Mouse (Mus musculus): ENCODE data around the gene H2-Ob. TPM values are rescaled to one million over a fixed set of nuclear protein-coding genes. Genes with fewer than 3 reads are reported as not detected.

The H2-Ob gene
- total RNA-seq, 2 experiments from 2014 or later: 0.69 TPM; not detected in 1

DNA sequence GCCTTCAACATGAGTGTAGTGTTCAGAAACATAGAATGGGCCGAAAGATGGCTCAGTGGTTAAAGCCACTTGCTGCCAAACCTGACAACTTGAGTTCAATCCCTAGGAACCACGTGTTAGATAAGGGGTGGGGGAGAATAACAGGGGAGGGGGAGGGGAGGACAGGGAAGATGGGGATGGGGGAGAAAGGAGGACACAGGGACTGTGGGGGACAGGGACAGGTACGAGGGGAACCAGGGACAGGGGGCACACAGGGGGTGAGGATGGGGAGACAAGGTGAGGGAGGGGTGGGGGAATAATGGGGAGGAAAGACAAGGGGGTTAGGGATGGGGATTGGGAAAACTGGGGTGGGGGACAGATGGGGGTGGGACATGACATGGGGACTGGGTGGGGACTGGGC is 1.7 kb downstream of the H2-Ob start:
- DNase-seq (ENCODE audit: low spot score in 2 of 2): no peak

DNA sequence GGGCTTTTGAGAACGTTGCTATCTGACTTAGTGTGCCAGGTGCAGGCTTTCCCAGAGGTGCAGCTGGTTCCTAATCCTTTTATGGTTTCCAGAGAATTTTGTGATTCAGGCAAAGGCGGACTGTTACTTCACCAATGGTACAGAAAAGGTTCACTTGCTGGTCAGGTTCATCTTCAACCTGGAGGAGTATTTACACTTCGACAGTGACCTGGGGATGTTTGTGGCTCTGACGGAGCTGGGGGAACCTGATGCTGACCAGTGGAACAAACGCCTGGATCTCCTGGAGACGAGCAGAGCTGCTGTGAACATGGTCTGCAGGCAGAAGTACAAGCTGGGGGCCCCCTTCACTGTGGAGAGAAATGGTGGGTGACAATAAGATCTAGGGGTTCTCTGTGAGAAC is 2.2 kb downstream of the H2-Ob start:
- no peak for DNase-seq (ENCODE audit: low spot score in 2 of 2)

DNA sequence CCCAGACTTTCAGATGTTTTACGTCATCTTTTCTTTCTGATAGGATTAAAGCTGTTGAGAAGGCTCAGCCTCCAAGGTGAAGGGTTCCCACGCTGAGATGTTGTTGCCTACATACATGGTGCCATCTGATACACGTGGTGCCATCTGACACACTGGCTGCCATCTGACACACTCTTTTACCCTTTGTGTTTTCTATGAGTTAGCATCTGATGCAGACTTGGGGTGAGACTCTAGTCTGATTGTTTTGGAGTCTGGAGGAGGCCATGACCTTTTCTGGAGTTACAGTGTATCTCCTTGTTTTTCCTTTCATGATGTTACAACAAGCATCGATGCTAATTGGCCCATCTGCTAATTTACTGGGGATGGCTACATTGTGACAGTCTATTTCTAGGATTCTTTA is 6.0 kb downstream of the H2-Ob start:
- DNase-seq (ENCODE audit: low spot score in 2 of 2): peak; percentile 21 to 24

DNA sequence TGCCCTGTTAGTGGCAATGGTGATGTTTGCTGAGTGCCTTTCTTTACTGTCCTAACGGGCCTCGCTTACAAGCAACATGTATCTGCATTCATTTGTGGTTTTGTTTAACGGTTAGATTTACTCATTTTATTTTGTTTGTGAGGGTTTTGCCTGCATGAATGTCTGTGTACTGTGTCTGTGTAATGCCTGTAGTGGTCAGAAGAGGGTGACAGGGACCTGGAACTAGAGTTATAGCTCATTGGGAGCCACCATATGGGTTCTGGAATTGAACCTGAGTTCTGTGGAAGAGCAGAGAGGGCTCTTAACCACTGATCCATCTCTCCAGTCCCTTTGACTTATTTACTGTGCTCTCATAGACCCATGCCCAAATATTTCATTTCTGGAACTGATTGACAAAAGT is 8.3 kb downstream of the H2-Ob start:
- no peak for DNase-seq (ENCODE audit: low spot score in 2 of 2)

DNA sequence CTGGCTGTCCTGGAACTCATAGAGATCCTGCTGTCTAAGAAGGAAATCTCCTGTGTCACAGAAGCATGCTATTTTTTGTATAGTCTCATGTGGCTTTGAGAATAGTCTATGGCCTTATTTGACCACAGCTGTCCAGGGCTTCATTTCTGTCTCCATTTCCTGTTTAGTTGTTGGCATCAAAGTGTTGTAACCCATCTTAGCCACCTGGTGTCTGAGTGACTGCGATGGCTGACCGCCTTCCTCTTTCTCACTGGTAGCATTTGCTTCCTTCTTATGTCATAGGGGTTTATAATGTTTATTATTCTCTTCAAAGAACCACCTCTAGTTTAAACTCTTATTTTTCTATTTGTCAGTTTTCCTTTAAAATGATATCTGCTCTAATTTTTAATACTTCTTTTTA is 10.1 kb downstream of the H2-Ob start:
- DNase-seq (ENCODE audit: low spot score in 2 of 2): no peak

DNA sequence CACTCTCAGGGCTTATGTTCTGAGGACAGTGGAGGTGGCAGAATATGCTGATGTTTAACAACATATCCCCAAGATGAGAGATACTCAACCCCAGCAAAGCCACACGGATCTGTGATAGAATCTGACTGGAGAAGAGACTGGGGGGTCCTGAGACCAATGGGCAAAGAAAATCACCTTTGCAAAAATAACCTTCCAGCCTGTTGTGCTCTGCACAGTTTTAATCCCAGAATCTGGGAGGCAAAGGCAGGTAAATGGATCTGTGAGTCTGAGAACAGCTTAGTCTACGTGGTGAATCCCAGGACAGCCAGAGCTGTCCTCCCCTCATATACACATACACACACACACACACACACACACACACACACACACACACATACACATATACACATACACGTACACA is 10.7 kb downstream of the H2-Ob start:
- DNase-seq (ENCODE audit: low spot score in 2 of 2): no peak

DNA sequence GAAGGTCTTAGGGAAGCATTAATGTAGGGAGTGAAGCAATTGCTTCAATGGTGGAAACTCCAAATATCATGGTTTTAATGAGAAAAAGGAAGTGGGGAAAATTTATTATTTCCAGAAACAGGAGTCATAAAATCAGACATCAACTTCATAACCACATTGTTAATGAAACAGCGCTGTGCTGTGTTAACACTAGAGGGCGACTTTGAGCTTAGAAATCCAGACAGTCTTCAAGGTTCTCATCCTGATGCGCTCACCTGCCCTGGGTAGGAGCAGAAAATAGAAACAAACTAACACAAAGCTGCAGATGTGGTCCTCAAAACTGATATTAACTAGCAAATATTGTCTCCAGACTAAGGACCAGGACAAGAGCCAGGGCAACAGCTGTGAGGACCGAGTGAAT is 11.2 kb downstream of the H2-Ob start:
- peak in 1 of 2 experiments; percentile 61 for DNase-seq (ENCODE audit: low spot score in 2 of 2)

DNA sequence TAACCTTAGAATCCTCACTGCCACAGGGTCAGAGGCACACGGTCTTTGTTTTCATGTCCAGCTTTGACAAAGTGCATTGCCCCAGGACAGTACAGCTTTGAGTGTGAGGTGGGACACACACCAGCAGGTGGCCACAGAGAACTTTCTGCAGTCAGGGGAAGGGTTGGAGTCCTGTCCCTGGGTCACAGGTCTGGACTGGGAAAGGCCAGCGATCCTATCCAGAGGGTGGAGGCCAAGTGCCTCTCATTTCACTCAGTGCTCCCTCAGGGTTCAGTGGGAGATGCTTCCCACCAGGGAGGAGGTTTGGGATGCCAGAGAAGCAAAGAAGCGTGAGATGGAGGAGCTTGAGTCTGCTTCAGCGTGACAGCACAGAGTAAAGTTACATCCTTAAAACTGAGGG is 13.0 kb downstream of the H2-Ob start:
- DNase-seq (ENCODE audit: low spot score in 2 of 2): no peak

DNA sequence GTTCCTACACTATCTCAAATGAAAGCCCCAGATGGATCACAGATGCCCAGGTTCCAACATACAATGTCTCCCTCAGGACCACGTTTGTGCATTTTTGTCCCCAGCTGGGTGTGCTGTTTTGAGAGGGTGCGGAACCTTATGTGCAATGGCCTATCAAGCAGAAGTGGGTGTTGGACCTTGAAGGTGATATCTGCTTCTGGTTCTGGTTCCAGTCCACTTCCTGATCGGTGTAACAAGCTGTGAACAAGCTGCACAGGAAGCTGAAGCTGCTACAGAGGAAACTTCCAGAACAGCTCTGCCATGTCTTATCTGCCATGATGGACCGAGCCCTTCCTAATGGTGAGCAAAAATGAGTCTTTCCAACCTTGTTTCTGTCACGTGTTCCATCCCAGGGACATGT is 17.8 kb downstream of the H2-Ob start:
- no peak for DNase-seq (ENCODE audit: low spot score in 2 of 2)

DNA sequence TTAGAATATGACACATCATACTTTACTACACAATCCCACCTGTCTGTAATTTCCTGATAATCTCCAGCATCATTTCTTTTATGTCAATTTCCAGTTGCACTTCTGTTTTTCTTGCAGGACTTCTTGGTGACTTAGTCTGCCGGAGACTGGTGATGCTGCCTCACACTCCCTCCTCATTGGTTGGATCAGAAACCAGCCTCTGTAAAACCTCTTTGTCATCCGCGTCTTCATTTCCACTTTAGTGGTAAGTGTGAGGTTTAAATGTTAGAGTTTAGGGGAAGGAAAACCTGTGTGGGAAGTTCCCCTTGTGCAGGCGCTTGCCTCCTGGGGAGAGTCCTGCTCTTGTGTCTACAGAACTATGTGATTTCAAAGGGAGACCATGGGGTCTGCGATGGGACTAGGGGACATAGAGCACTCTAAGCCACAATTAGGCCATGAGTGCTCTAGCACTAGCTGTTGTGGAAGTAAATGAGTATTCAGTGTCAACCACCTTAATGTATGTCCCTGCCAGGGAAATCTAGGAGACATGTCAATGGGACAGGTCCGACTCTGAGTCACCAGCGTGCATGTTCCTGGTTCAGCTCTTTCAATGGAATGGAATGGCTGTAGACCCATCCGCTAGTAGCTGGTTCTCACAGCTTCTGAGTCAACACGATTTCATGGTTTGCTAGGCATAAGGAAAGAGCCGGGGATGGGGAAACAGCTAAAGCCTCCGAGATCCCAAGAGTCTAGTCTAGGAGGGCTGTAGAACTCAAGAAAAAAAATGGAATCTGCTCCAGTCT is 19.1 kb downstream of the H2-Ob start, which contains the start of gene H2-Ab1:
H2-Ab1 (plus strand) TSS at position 96 of the 782 bp plus-strand sequence.
- DNase-seq (ENCODE audit: low spot score in 2 of 2): peak; percentile 79 to 88

DNA sequence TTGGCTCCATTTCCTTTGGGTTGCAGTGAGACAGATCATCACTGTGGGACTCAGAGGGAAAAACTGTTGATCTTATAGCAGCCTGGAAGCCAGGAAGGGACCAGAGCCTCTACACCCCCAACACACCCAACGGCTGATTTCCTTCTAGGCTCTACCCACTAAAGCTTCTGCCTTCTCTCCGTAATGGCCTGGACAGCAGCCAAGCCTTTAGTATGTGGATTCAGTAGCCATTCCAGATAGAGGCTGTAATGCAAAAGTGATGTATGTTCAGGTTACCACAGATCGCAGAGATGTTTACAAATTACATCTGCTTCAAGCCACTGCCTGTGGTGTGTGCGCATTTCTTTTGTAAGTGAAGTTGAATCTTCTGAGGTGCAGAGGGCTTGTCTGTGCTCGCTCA is 21.8 kb downstream of the H2-Ob start:
- no peak for DNase-seq (ENCODE audit: low spot score in 2 of 2)

DNA sequence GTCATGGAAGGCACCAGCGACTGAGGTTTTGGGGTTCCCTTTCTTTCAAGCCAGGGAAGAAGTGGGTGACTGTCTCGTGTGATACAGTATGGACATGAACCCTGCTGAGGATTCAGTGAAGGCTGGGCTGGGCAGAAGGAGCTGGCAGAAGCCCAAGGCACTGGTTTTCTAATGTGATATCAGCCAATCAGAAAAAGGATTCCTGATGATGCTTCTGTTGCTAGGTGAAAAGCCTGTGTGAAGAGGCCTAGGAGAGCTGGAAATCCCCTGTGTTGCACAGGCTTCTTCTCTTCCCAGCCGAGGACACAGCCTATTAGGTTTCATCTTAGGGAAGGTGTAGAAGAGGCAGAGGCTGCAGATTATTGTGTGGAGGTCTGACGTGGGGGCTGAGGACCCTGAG is 22.8 kb downstream of the H2-Ob start:
- DNase-seq (ENCODE audit: low spot score in 2 of 2): peak; percentile 55 to 88

DNA sequence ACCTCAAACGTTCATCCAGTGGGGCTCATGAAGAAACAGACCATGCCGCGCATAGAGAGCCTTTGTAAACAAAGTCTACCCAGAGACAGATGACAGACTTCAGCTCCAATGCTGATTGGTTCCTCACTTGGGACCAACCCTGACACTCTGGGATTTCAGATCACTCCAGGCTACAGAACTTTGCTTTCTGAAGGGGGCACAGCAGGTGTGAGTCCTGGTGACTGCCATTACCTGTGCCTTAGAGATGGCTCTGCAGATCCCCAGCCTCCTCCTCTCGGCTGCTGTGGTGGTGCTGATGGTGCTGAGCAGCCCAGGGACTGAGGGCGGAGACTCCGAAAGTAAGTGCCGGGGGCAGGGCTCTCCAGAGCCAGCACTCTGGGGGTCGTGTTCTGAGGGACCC is 24.4 kb downstream of the H2-Ob start:
- peak; percentile 71 to 87 for DNase-seq (ENCODE audit: low spot score in 2 of 2)

DNA sequence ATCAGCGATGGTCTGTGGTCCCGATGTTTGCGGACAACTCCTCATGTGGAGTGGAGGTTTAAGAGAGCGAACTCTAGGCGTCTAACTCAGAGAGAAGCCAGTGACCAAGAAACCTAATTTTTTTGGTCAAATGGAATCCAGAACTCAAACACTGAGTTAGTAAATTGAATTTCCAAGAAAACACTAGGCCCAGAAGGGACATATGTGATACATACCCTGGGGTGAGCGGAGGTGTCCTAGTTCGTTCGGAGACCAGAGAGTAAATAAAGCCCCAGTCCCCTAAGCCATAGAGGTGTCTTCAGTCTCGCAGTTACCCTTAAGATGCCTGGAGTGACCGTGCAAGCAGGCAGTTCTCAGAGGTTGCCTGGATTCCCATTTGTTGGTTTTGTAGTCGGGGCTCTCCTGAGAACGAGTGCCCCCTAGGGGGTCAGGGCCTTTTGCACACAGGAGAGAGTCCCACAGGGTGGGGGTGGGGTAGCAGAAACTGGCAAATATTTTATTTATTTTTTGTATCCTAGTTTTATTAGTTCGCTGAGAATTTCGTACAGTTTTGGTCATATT is 25.2 kb downstream of the H2-Ob start:
- DNase-seq (ENCODE audit: low spot score in 2 of 2): no peak

DNA sequence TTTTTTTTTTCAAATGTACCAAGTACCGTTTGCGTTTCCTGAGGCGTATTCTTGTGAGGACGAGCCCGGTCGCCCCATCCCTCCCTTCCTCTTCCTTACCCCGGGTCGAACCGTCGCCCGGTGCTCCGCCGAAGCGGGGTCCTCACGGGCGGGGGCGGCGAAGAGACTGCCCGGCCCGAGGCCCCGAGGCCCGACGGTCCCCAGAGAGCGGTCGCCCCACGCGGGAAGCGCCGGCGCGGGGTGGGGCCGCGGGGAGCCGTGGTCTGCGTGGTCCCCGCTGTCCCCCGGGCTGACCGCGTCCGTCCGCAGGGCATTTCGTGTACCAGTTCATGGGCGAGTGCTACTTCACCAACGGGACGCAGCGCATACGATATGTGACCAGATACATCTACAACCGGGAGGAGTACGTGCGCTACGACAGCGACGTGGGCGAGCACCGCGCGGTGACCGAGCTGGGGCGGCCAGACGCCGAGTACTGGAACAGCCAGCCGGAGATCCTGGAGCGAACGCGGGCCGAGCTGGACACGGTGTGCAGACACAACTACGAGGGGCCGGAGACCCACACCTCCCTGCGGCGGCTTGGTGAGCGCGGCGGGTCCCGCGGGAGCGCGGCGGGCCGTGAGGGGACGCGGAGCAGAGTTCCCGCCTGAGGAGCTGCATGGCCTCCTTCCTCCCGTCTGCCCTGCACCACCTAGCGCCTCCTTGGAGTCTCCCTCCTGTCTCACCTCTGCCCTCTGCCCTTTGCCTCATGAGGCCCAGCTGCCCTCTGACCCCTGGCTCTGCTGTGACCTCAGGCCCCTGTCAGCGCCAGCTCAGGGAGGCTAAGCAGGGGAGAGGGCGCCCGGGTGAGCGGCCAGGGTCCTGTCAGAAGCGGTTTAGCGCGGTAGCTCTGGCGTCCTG is 26.0 kb downstream of the H2-Ob start:
- no peak for DNase-seq (ENCODE audit: low spot score in 2 of 2)

DNA sequence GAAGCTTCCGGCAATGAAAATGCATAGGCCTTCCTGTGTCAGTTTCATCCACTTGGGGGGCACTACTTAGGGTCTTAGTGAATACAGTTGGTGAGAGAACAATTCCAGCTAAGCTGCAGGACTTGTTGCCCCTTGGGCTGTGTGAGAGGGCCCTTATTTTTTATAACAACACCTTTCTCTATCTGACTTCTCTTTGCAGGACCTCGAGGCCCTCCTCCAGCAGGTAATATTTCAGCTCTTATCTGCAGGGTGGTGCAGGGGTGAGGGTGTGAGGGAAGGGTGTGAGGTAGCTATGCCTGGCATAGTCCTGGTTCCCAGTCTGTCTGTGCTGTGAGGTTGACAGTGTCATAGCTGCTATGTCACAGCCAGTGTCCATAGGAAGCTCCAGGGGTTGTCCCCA is 29.6 kb downstream of the H2-Ob start:
- no peak for DNase-seq (ENCODE audit: low spot score in 2 of 2)

DNA sequence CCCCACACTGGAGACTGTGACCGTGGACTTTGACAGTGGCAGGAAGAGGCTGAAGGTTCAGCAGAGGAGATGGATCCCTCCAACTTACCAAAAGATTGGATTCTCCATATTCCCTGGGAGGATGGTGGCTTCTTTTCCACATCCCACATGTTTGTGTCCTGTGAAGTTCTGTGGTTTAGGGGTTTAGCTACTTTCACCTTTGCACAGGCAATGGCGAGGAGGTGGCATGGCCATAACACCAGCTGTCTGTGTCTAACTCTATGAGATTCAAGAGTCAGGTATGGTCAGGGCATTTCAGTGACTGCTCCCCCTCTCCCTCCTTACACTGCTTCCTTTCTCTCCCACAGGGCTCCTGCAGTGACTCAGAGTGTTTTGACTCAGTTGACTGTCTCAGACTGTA is 30.0 kb downstream of the H2-Ob start:
- no peak for DNase-seq (ENCODE audit: low spot score in 2 of 2)

DNA sequence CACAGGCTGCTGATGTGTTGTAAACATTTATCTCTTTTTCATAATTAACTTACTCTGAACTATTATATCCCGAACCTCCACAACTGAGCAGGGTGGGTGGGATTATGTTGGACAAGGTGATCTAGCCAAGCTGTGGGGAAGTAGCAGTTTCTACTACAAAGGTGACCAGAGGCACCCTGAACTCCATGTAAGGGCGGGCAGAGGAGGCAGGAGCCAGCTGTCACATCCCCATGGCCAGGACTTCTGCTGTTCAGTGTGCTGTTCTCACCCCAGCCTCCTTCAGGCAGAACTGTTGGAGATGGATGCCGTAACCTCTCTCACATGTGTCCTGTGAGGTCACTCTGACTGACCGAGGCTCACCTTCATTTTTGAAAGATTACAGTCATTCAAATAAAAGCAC is 31.1 kb downstream of the H2-Ob start:
- no peak for DNase-seq (ENCODE audit: low spot score in 2 of 2)

DNA sequence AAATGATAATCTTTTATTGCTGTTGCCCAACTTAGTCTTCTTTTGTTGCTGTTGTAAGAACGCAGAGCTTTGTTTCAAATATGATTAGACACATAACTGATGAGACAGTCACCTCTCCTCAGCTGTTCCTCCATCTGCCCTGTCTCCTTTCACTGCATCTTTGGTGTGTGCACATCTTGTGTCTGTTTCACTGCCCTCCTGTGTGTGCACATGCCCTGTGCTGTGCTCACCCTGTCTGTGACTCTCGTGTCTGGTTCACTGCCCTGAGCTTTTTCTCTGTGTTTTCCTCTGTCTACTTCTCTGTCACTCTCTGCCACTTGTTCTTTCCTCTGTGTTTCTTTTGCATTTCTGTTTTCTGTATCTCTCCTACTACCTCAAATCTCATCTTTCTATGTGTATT is 31.5 kb downstream of the H2-Ob start:
- DNase-seq (ENCODE audit: low spot score in 2 of 2): no peak

DNA sequence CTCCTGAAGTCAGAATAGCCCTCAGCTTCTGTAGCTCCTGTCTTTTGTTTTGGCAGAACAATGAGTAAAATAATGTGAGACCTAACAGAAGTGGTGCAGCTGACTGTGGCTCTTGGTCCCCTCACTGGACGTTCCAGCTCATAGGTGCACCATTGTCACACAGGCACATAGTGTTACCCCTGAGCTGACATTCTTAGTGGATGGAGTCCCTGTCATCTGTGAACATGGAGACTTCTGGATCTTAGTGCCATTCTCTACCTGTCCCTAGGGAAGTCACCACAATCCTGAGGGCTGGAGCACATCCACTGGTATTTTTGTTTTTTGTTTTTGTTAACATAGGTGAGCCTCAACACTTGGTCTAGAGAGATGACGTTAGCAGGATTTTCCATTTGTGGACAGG is 32.2 kb downstream of the H2-Ob start:
- no peak for DNase-seq (ENCODE audit: low spot score in 2 of 2)

DNA sequence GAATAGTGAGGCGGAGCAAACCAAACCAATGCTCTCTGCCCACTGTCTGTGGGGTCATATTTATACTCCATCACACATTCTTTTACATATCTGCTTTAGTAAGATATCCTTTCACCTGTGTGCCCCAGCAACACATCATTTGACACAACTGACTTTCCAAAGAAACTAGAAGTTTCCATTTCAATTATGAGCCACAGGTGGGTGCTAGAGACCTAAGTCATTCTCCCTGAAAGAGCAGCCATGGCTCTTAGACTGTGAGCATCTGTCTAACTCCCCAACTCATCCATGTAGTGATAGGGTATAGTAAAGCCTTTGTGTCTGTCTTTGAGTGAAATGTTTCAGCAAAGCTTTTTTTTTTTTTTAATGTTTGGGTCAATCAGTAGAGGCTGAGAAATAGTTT is 33.4 kb downstream of the H2-Ob start:
- DNase-seq (ENCODE audit: low spot score in 2 of 2): no peak

DNA sequence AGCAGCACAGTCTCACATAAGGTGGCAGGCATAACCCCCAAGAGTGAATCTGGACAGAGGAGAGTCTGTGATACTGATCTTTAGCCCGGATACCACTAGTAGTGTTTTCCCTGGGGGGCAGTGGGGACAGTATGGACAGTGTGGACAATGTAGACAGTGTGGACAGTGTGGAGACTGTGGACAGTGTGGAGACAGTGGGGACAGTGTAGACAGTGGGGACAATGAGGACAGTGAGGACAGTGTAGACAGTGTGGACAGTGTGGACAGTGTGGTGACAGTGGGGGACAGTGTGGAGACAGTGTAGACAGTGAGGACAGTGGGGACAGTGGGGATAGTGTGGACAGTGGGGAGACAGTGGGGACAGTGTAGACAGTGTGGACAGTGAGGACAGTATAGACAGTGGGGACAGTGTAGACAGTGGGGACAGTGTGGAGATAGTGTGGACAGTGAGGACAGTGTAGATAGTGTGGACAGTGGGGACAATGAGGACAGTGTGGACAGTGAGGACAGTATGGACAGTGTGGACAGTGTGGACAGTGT is 41.9 kb downstream of the H2-Ob start:
- no peak for DNase-seq (ENCODE audit: low spot score in 2 of 2)
